Mouse (Mus musculus) stomach, embryonic 15.5 days (tissue): Measurements from ENCODE around the gene Fbxo11. TPM values are rescaled to one million over a fixed set of nuclear protein-coding genes. Genes with fewer than 3 reads are reported as not detected.

Experiments used
- ATAC-seq: fragments of 200-750 bp; cut with Nextera tagmentation; 2 replicates; pipeline ENCODE4 v1.8.0; 2017; ENCODE audit warnings: low read depth, moderate number of reproducible peaks, moderate TSS enrichment; ENCODE audit not compliant: insufficient read depth, low FRiP score
- H3K27ac ChIP-seq: fragments of 300-500 bp; sonication (generic); 2 replicates; pipeline ENCODE4 v1.5.1; 2015; ENCODE audit warnings: mild to moderate bottlenecking, inconsistent platforms
- H3K27me3 ChIP-seq: fragments of 300-500 bp; sonication (generic); replicated peaks from 2 replicates; pipeline ENCODE4 v1.6.1; 2015; ENCODE audit warnings: inconsistent platforms
- H3K36me3 ChIP-seq: fragments of 300-500 bp; sonication (generic); 2 replicates; pipeline ENCODE4 v1.6.1; 2015; ENCODE audit warnings: inconsistent platforms
- H3K4me1 ChIP-seq: fragments of 300-500 bp; sonication (generic); 2 replicates; pipeline ENCODE4 v1.6.1; 2015; ENCODE audit warnings: inconsistent platforms
- H3K4me2 ChIP-seq: fragments of 300-500 bp; sonication (generic); 2 replicates; pipeline ENCODE4 v1.6.1; 2015; ENCODE audit warnings: mild to moderate bottlenecking, inconsistent platforms
- H3K4me3 ChIP-seq: fragments of 300-500 bp; sonication (generic); replicated peaks from 2 replicates; pipeline ENCODE4 v1.5.1; 2015; ENCODE audit warnings: inconsistent platforms
- H3K9ac ChIP-seq: fragments of 300-500 bp; sonication (generic); 2 replicates; pipeline ENCODE4 v1.6.1; 2015; ENCODE audit warnings: inconsistent platforms
- H3K9me3 ChIP-seq: fragments of 300-500 bp; sonication (generic); 2 replicates; pipeline ENCODE4 v1.6.1; 2016; ENCODE audit warnings: inconsistent platforms
- WGBS: fragments of 180-500 bp; shearing (Covaris S2); methylation state at CpG from one replicate; pipeline ENCODE4 v1.1.7; 2015; 5-methylcytosine and 5-hydroxymethylcytosine counted together
- polyA plus RNA-seq: library from polyadenylated mRNA; unstranded; fragments of >200 nt; fragmentation: Nextera tagmentation; extraction: Ambion mirVana; gene quantifications from 2 replicates; pipeline ENCODE4 v1.2.1, GENCODE M21; 2015

Fbxo11 gene
- polyA plus RNA-seq, 1 experiment from 2014 or later = 15.2 TPM

DNA sequence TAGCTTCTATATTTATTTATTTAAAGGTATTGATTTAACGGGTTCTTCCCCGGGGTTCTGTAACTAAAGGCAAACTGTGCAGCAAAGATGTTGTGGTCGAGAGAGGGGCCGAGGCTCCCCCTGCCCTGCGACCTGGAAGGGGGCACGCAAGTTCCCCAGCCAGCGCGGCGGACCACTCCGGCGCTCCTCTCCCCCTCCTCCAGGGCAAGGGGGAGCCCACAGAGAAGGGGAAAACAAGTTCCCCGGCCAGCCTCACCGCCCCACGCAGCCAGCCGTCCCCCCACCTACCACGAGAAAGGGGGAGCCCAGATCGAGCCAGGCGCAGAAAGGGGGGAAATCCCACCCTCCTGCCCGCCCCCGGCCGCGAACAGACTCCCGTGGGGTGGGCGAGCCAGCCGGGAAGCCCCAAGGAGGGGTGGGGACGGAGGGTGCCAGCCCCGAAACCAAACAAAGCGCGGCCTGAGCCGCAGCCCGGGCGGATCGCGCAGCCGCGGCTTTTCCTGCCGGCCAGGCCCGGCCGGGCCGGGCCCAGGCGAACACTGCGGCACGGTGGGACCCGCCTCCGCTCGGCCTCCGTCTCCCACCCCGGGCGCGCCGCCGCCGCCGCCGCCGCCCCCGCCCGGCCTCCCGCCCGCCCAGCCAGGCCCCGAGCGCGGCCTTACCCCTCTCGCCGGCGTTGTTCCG is 602 bp downstream of the Fbxo11 start:
- under 1% methylated on average over 49 of the region's 67 CpGs for WGBS
- H3K4me1 ChIP-seq = peaks cover 6% of the 10 kb centered on the region; the same call in 1 of the 2 replicates
- H3K27me3 ChIP-seq = no peaks in the 10 kb centered on the region
- H3K4me3 ChIP-seq = peak overlapping the region; percentile 78
- no peaks in the 10 kb centered on the region for H3K9me3 ChIP-seq
- H3K27ac ChIP-seq = peak overlapping the region; percentile 100
- peak overlapping the region; percentile 97 for H3K9ac ChIP-seq
- peak overlapping the region; percentile 68 for H3K4me2 ChIP-seq
- ATAC-seq = peak; percentile 16; the same call in 1 of the 2 replicates
- no peaks in the 10 kb centered on the region for H3K36me3 ChIP-seq

DNA sequence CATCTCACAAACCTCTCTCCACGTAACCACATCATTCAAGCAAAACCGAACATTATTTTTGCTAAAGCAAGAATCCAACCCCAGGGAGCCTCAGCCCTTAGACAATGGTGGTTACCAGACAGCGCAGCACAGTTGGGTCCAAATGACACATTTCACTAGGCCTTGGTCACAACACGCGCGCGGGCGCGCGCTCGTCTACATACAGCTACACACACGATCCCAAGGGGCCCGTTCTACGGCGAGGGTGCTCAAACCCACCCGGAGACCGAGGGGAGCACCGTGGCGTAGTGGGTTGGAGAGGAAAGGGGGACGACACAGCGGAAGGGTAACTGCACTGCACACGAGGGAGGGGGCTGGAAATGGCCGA is 1.1 kb downstream of the Fbxo11 start:
- Histone ChIP-seq H3K4me2 (peak overlapping the region; percentile 68), H3K4me3 (peak overlapping the region; percentile 78), H3K27me3 (no peaks in the 10 kb centered on the region), H3K9me3 (no peaks in the 10 kb centered on the region), H3K27ac (peak overlapping the region; percentile 100), H3K36me3 (no peaks in the 10 kb centered on the region), H3K4me1 (peaks cover 6% of the 10 kb centered on the region; the same call in 1 of the 2 replicates), H3K9ac (peak overlapping the region; percentile 97)
- WGBS = under 1% methylated on average over 23 of the region's 23 CpGs
- ATAC-seq = no peak

DNA sequence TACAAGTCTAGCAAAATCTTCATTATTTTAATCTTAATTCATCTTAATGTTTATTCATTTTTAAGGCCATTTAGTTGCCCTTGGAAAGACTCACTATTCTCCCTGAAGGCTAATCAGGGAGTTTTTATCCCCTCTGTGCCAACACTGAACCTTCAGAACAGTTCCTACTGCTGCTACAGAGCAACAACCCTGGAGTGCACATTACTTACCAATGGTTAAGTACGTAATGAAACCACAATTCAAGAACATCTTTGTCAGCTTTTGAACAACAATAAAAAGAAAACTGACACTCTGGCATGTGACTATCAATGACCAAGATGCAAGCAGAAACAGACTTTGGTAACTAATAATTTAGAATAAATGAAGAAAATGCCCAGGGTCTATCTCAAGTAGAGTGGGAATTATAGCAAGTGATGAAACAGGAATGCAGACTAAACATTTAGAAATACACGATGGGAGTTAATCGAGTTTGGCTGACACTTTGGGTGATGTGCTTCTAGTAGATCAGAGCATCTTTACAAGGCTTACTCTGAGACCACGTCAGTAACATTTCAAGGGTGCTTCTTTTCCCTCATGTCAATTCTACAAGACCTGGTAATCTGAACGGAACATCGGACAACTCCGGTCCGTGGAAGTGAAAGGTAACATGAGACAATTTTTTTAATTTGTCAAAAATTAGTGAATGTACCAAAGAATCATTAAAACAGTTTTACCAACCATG is 2.1 kb downstream of the Fbxo11 start:
- no peak for ATAC-seq
- 22% methylated on average over 8 of the region's 8 CpGs for WGBS
- peaks cover 8% of the 10 kb centered on the region; the same call in 1 of the 2 replicates for H3K4me1 ChIP-seq
- no peak overlapping the region for H3K27ac ChIP-seq
- no peaks in the 10 kb centered on the region for H3K27me3 ChIP-seq
- no peaks in the 10 kb centered on the region for H3K9me3 ChIP-seq
- peak overlapping the region; percentile 68 for H3K4me2 ChIP-seq
- peak overlapping the region; percentile 78 for H3K4me3 ChIP-seq
- no peaks in the 10 kb centered on the region for H3K36me3 ChIP-seq
- no peak overlapping the region; the same call in 1 of the 2 replicates for H3K9ac ChIP-seq

DNA sequence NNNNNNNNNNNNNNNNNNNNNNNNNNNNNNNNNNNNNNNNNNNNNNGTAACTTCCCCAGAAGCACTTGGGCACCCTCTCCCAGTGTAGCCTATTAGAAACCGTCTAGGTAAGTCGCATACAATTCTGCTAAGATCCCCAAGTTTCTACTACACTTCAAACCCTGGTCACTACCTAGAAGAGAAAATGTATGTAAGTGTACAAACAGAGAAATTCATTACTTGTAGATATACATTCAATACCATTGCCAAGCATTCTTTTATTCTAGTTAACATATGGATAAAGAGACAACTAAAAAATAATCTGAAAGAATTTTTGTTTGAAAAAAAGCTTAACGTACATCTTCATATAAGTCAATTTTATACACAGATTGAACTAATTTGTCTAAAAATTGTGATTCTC is 3.1 kb downstream of the Fbxo11 start:
- H3K4me3 ChIP-seq = no peak overlapping the region
- no peak overlapping the region for H3K9ac ChIP-seq
- H3K4me2 ChIP-seq = no peak overlapping the region
- H3K4me1 ChIP-seq = peaks cover 8% of the 10 kb centered on the region; the same call in 1 of the 2 replicates
- WGBS = 68% methylated on average over 3 of the region's 3 CpGs
- H3K36me3 ChIP-seq = no peaks in the 10 kb centered on the region
- ATAC-seq = no peak
- no peaks in the 10 kb centered on the region for H3K9me3 ChIP-seq
- H3K27me3 ChIP-seq = no peaks in the 10 kb centered on the region
- no peak overlapping the region for H3K27ac ChIP-seq

DNA sequence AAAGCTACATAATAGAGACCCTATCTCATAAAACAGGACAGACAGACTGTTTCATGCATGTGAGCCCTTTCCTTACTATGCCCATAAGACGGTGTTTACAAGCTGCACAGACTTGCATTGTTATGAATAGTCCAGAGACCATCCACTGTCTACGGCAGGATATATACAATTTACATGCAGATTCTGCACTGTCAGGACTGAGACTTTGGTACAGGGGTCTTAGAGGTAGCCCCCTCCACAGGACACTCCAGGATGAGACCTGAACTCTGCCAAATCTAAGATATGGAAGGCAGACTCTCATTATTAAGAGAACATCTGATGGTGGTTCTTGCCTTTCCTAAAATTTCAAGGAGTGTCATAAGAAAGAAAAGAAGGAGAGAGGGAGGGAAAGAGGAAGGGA is 6.8 kb downstream of the Fbxo11 start:
- no peaks in the 10 kb centered on the region for H3K36me3 ChIP-seq
- no peak overlapping the region for H3K9ac ChIP-seq
- no peak overlapping the region for H3K27ac ChIP-seq
- H3K27me3 ChIP-seq = no peaks in the 10 kb centered on the region
- H3K4me1 ChIP-seq = peaks cover 14% of the 10 kb centered on the region; the same call in 1 of the 2 replicates
- no peaks in the 10 kb centered on the region for H3K9me3 ChIP-seq
- 0 out of 2 replicates have a peak overlapping the region, but pooled peaks have one; percentile 10 for H3K4me2 ChIP-seq
- no peak for ATAC-seq
- 52% methylated on average over 2 of the region's 2 CpGs for WGBS
- H3K4me3 ChIP-seq = no peak overlapping the region

DNA sequence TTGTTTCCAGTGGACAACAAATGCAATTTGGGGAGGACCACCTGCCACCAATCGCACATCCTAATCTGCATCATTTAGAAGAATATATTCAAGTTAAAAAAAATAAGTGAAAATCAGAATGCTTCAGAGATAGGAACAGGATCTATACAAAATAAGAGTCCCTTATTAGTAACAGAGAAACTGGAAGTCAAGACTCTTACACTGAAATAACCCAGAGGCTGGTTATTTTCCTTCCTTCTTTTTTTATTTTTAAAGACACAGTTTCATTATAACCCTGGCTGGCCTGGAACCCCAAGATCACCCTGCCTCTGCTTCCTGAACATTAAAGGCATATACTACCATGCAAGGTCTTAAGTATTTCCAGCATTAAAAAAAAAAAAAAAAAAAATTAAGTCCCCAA is 7.2 kb downstream of the Fbxo11 start:
- no peaks in the 10 kb centered on the region for H3K27me3 ChIP-seq
- H3K4me2 ChIP-seq = no peak overlapping the region
- 0 out of 2 replicates have a peak, but pooled peaks cover 13% of the 10 kb centered on the region for H3K4me1 ChIP-seq
- no peak overlapping the region for H3K27ac ChIP-seq
- no peak overlapping the region for H3K4me3 ChIP-seq
- 84% methylated on average over 1 of the region's 1 CpGs for WGBS
- no peak for ATAC-seq
- no peaks in the 10 kb centered on the region for H3K9me3 ChIP-seq
- no peak overlapping the region for H3K9ac ChIP-seq
- no peaks in the 10 kb centered on the region for H3K36me3 ChIP-seq

DNA sequence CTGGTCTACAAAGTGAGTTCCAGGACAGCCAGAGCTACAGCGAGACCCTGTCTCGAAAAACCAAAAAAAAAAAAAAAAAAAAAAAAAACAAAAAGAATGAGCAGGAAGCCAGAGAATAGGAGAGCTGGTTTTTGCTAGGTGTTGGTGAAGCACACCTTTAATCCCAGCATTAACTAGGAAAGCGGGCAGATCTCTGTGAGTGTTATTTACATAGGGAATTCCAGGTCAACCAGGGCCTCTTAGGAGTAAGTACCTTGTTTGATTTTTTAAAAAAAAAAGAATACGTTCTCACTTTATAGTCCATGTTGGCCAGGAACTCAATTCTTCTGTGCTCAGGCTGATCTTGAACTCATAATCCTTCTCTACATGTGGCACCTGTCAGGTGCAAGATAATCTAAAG is 13.4 kb downstream of the Fbxo11 start:
- no peak overlapping the region for H3K27ac ChIP-seq
- ATAC-seq = no peak
- no peak overlapping the region for H3K4me2 ChIP-seq
- no peaks in the 10 kb centered on the region for H3K9me3 ChIP-seq
- no peak overlapping the region for H3K4me3 ChIP-seq
- WGBS = 75% methylated on average over 4 of the region's 4 CpGs
- H3K27me3 ChIP-seq = no peaks in the 10 kb centered on the region
- H3K36me3 ChIP-seq = no peaks in the 10 kb centered on the region
- no peak overlapping the region for H3K9ac ChIP-seq
- H3K4me1 ChIP-seq = peaks cover 16% of the 10 kb centered on the region

DNA sequence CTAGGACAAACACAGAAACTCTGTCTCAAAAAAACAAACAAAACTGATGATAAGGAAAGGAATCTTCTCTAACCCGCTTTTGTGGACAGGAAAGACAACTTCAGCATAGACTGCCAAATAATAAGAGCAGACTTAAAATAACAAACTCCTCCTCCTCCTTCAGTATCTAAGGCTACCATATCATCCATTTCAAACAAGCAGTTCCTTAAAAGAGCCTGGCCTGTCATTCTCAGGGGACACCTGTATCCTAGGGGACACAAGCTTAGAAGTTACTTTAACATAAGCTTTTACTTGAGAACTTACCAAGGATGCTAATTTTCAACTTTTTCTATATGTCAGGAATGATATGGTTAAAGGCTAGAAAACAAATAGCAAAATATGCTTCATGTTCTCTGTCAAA is 14.2 kb downstream of the Fbxo11 start:
- peaks cover 11% of the 10 kb centered on the region for H3K4me1 ChIP-seq
- H3K4me3 ChIP-seq = no peak overlapping the region
- no peak overlapping the region for H3K4me2 ChIP-seq
- WGBS = 62% methylated on average over 1 of the region's 1 CpGs
- no peaks in the 10 kb centered on the region for H3K27me3 ChIP-seq
- no peak for ATAC-seq
- H3K36me3 ChIP-seq = no peaks in the 10 kb centered on the region
- no peak overlapping the region for H3K9ac ChIP-seq
- no peaks in the 10 kb centered on the region for H3K9me3 ChIP-seq
- H3K27ac ChIP-seq = no peak overlapping the region

DNA sequence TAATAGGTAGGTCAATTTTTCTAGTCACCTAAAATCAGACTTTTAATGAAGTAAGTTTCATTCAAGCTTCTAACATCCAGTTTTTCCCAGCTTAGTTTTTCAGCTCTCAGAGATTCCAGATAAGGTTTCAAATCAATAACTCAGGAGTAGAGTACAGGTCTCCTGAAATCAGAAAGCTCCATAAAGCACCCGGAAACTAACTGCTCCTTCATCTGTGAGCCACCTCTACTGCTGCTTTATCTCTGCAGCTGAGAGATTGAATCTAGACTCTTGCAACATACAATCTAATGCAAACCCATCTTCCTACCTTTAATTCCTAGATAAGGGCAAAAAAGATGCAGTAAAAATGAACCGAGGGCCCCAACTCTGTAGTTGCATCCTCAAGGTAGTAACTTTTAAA is 14.8 kb downstream of the Fbxo11 start:
- peaks cover 9% of the 10 kb centered on the region for H3K4me1 ChIP-seq
- H3K9ac ChIP-seq = no peak overlapping the region
- H3K27ac ChIP-seq = no peak overlapping the region

DNA sequence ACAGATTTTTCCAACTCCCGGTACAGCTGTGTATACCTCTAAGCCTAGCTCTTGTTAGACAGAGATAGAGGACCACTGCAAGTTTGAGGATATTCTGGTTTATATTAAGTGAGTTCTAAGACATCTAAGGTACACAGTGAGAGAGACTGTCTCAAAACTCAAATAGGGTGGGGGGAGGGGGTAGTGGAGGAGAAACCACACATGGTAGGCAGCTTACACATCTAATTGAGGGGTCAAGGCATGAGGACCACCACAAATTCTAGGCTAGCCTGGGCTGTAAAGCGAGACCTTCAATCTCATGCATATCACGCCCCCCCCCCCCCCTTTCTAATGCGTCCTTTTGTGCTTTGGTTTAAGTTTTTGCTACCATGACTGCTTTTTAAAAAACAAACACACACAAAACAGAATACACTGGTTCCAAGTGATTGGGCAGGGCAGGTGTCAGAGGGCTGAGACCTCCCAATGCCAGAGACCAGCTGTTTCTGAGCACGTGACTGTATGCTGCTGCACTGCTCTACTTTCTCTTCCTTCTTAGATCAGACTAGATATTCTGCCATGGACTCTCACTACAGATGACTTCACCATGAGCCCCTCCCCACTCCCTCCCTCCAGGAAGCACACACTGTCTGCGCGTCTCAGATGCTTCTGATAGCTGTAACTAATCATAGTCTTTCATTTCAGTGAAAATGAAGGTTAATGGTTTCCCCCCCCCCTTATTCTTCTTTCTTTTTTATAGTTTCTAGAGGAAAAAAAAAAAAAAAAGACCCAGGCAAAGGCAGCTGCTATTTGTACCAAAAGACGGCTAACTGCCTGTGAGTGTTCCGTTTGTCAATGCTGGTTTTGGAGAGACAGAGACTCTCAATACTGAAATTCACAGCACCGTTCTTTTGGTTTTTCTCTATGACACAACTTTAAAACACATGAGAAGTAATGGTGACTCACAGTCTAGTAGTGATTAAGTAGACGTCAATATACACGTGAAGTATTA is 22.7 kb downstream of the Fbxo11 start:
- Histone ChIP-seq H3K27me3 (no peaks in the 10 kb centered on the region), H3K4me2 (no peak overlapping the region), H3K36me3 (no peaks in the 10 kb centered on the region), H3K27ac (no peak overlapping the region; the same call in 1 of the 2 replicates), H3K4me1 (peaks cover 12% of the 10 kb centered on the region; the same call in 1 of the 2 replicates), H3K4me3 (no peak overlapping the region), H3K9ac (no peak overlapping the region), H3K9me3 (no peaks in the 10 kb centered on the region)
- WGBS = 38% methylated on average over 12 of the region's 12 CpGs
- ATAC-seq = peak; percentile 66; the same call in 1 of the 2 replicates

More for the DNA sequence above, 14.8 kb downstream of the Fbxo11 start:
- WGBS = 86% methylated on average over 2 of the region's 2 CpGs
- Histone ChIP-seq H3K36me3 (no peaks in the 10 kb centered on the region), H3K27me3 (no peaks in the 10 kb centered on the region), H3K4me2 (no peak overlapping the region), H3K4me3 (no peak overlapping the region), H3K9me3 (no peaks in the 10 kb centered on the region)
- no peak for ATAC-seq

DNA sequence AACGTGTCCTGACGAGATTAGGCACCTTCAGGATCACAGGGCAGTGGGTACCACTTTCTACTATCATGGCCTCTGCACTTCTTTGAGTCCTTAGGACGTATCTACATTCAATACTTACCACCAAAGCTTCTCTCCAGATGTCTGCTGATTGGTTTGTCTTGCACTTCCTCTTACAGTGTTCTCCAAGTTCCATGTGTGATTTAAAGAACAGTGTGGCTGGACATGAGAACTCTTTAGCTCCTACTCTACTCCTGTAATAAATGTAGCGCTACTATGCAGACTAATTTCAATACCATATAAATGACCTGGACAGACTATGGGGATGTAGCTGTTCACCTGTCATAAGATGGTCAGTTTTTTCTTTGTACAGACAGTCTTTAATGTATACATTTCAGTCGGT is 24.3 kb downstream of the Fbxo11 start:
- Histone ChIP-seq H3K4me2 (no peak overlapping the region), H3K4me3 (no peak overlapping the region), H3K9ac (no peak overlapping the region), H3K36me3 (no peaks in the 10 kb centered on the region), H3K9me3 (no peaks in the 10 kb centered on the region), H3K27ac (no peak overlapping the region), H3K27me3 (no peaks in the 10 kb centered on the region), H3K4me1 (0 out of 2 replicates have a peak, but pooled peaks cover 9% of the 10 kb centered on the region)
- ATAC-seq = no peak
- 62% methylated on average over 5 of the region's 5 CpGs for WGBS
